Mouse (Mus musculus): Measurements from ENCODE around the gene Serpinb8.

Gene Serpinb8

DNA sequence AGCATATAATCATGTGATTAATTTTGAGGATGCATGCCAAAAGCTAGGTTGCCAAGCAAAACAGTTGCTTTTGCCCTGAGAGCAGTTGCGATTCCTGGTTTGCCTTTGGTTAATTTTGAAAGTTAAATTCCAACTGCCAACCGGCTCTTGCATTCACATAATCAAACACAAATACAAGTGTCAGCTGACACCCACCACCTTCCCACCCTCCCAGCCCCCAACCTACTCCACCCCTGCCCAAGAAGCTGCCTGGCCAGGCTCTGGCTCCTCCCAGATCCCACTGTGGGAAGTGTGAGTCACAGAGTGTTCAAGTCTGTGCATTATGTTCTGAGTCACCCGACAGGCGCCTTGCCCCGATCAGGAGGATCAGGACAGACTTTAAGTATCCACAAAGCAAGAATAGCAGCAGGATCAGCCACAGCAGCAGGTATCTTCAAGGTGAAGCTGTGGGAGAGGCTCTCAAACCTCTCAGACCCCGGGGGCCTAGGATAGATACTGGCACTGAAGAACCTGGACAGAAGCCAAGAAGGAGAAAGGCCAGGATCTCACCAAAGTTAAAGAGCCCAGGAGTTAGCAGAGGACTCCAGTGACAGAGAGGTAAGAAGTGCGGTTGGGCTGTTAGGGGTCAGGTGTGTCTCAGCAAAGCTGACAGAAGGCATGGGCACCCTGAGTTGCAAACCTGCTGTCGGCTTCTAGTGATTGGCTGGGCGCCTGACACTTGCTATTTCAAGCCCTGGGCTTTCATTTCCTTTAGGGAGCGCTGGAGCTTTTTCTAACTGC lies at the start of gene Serpinb8:
TSS of gene Serpinb8 (plus strand) at position 316 of the 780 bp plus-strand sequence.
- peak; percentile 60 to 81 for DNase-seq (ENCODE audit: inconsistent age in 2 of 2, low spot score in 1 of 2)

GRCm38 (mm10) chr1:107559494-107559893 lies 30.3 kb upstream of the Serpinb8 start:
- DNase-seq (ENCODE audit: inconsistent age in 2 of 2, low spot score in 1 of 2), result peak in 1 of 2 experiments; percentile 25

DNA sequence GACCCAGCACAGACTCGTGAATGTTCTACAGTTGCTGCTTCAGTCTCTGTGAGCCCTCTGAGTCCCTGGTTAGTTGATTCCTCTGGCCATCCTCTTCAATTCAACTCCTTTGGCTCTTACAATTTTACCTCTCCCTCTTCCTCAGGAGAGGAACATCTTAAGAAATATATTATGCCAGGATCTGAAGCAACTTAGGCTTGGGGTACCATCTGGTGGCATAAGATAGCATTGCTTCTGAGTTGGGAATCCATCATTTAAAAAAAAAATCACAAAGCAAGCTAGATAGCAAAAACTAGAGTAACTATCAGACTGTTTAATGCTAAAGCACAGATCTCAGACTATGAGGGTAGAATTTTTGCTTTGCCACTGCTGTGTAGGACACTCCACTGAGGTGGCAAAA lies 27.7 kb upstream of the Serpinb8 start:
- no peak for DNase-seq (ENCODE audit: inconsistent age in 2 of 2, low spot score in 1 of 2)

DNA sequence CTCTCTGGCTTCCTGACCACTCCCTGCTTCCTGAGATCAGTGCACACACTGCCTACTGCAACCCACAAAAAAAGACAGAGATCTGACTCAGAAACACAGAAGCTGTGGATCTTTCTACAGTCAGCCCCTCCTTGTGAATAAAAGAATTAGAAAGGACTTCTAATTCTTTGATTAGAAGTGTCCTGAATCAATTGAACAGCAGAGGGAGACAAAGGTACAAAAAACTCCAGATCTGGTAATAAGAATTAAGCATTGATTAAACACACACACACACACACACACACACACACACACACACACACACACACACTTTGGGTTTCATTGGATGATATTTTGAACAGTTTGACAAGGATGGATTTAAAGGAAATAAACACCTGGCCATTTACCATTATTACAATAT lies 24.2 kb upstream of the Serpinb8 start:
- no peak for DNase-seq (ENCODE audit: inconsistent age in 2 of 2, low spot score in 1 of 2)

- DNase-seq (ENCODE audit: inconsistent age in 2 of 2, low spot score in 1 of 2), result no peak
These were observed 13.7 kb upstream of the Serpinb8 start for GRCm38 (mm10) chr1:107576094-107576493.

DNA sequence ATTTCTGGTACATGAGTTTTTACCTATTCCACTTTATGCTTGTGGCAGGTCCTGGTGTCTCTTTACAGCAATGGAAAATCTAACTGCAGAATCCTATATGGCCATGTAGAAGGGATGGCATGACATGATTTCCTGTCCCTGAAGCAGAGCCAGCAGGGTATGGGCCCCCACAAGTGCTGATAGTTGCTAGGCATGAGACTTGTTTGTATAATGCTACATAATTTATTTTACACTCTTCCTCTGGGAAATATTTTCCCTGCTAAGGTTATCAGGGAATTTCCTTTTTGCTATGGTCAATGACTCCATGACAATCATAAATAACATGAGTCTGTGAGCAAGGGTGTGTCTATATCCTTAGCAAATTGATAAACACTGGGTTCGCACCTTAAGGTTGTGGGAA lies 12.3 kb upstream of the Serpinb8 start:
- no peak for DNase-seq (ENCODE audit: inconsistent age in 2 of 2, low spot score in 1 of 2)

DNA sequence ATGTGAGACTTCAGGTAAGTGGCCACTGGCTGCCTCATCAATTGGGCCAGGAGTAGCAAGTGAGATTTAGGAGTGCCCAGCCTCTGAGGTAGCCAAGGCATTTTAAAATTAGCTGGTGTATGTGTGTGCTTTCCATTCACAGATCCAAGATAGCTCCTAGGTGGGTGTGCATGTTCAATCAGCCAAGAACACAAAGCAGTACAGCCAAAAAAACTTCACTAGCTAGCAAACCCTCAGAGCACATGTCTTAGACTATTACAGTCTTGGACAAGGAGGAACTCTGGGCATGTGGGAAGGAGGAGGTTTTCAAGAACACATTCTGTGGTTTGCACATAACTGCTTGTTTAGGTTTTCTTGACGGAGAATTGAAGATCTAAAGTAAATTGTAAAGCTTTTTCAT lies 8.6 kb upstream of the Serpinb8 start:
- DNase-seq (ENCODE audit: inconsistent age in 2 of 2, low spot score in 1 of 2), result no peak

DNA sequence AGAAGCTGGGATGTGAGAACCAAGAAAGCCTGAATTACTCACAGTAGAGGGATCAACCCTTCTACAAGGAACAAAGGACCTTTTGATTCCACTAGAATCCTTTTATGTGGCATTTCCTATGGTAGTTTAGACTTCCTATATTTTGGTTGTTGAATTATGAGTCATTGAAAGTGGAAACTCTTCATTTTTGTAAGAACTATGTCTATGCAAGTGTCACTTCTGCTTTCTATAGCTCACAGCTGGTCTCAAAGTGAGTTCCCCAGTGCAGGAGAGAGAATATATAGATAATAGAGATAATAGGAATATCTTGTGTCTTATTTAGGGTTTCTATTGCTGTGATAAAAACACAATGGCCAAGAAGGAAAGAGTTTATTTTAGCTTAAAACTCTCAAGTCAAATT lies 6.9 kb upstream of the Serpinb8 start:
- DNase-seq (ENCODE audit: inconsistent age in 2 of 2, low spot score in 1 of 2), result no peak

- DNase-seq (ENCODE audit: inconsistent age in 2 of 2, low spot score in 1 of 2), result peak in 1 of 2 experiments; percentile 27
These were observed 5.8 kb upstream of the Serpinb8 start for GRCm38 (mm10) chr1:107583958-107584376.

DNA sequence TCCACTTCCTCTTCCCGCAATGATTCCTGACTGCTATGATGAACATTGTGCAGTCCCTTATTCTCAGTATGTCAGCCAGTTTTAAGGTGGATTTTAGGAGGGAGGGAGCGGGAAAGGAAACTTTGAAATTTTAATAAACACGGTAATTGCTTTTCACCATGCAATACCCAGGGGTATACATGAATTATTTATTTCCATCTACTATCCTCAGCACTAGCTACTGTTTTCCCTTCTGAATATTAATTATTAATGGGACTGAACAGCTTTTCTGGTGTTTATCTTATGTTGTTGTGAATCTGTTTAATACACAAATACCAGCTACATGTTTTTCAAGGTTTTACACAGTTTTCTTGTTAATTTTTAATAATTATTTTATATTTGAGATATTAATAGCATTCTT lies 4.9 kb upstream of the Serpinb8 start:
- no peak for DNase-seq (ENCODE audit: inconsistent age in 2 of 2, low spot score in 1 of 2)

DNA sequence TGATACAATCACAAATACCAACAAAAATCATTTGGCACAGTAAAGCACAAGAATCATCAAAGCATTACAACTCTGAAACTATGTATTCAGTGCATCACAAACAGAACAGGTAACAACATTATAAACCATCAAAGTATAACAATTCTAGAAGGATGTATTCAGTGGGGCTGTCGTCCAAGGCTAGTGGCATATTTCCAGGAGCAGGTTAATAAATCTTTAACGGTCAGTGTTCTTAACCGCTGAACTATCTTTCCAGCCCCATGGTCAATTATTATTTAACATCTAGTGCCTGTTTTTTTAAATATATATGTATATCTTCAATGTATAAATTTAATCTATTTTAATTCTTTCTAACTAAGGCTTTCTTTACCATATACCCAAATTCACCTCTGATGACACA lies 3.6 kb upstream of the Serpinb8 start:
- no peak for DNase-seq (ENCODE audit: inconsistent age in 2 of 2, low spot score in 1 of 2)

DNA sequence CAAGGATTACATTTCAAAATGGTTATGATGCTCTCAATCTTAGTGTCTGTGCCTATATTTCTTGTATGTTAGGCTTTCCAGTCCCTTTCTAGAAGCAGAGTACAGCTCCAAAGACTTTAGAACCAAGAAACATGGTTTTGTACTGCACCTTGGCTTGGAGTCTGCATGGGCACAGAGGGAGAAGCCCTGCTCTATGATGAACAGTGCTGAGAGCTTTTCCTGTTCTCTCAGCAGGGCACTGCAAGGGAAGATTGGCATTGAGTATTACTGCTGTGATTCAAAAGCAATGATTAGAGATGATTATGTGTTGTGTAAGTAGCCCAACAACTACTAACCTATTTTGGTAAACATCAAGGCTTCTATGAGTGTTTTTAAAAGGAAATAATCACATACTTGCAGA lies 1.6 kb upstream of the Serpinb8 start:
- DNase-seq (ENCODE audit: inconsistent age in 2 of 2, low spot score in 1 of 2), result no peak

GRCm38 (mm10) chr1:107588642-107589041 lies 1.2 kb upstream of the Serpinb8 start:
- no peak for DNase-seq (ENCODE audit: inconsistent age in 2 of 2, low spot score in 1 of 2)

DNA sequence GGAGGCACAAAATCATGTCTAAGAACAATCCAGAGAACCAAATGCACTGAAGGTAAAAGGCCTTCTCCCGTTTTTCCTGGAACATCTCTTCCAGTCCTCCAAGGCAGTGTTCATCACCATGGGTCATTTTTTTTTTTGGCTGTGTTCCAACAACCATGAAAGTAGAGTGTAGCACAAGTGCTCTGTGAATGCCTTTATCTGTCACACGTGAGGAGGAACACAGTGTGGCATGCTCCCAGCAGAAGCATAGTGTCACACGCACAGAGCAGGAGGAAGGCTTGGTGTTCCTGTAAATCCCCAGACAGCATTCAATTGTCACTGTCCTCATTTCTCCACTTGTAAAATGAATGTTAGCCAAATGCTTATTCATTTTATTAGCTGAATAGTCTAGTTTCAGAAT lies 2.8 kb downstream of the Serpinb8 start:
- no peak for DNase-seq (ENCODE audit: inconsistent age in 2 of 2, low spot score in 1 of 2)

GRCm38 (mm10) chr1:107593469-107593868 lies 3.7 kb downstream of the Serpinb8 start:
- no peak for DNase-seq (ENCODE audit: inconsistent age in 2 of 2, low spot score in 1 of 2)

DNA sequence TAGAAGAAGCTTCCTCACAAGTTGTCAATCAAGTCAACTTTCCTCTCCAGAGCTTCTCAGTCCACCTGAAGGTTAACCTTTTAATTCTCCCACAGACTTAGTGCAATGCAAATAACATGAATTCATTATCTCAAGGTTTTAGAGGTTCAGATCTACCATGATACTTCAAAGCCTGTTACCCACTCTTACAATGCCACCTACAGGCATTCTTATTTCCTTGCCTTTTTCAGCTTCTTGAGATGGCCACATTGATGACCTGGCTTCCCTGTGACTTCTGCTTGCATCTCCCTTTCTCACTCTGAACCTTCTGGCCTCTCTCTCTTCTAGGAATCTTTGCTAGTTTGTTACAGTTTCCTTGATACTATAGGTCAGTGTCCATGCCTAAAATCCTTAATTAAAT lies 7.1 kb downstream of the Serpinb8 start:
- no peak for DNase-seq (ENCODE audit: inconsistent age in 2 of 2, low spot score in 1 of 2)

- peak in 1 of 2 experiments; percentile 38 for DNase-seq (ENCODE audit: inconsistent age in 2 of 2, low spot score in 1 of 2)
These were observed 8.7 kb downstream of the Serpinb8 start for GRCm38 (mm10) chr1:107598476-107598875.

DNA sequence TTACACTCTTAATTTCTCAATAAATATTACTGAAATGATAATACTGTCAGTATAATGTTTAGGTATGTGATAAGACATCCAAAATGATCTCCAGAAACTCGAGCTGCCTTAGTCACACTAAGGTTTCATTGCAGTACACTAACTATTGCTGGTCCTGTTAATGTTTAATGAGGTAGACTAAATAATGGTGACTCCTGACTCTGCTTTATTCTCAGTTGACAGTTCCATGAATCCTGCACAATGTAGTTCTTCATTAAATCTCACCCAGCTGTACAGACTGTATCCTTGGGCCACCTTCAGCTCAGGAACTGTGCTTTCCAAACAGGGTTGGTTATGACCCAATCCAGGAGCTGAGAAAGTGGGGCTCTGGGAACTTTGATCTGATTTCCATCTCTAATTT lies 19.1 kb downstream of the Serpinb8 start:
- no peak for DNase-seq (ENCODE audit: inconsistent age in 2 of 2, low spot score in 1 of 2)

DNA sequence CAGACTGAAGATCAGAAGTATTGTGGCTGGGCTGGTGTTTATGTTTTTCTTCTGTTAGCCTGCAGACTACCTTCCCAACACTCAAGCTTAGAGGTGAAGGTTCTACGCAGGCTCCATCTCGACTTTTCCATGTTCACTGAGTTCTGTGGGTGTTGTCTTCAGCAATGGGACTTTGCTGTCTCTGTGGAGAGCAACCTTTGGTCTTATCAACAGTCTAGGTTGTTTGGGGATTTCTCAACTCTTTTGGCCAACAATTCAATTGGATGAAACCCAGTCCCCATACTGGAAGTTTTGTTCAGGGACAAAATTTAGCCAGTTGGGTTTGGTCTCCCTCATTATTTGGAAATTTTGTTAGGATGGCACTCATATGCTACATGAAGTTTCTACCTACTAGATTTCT lies 24.3 kb downstream of the Serpinb8 start:
- no peak for DNase-seq (ENCODE audit: inconsistent age in 2 of 2, low spot score in 1 of 2)

- no peak for DNase-seq (ENCODE audit: inconsistent age in 2 of 2, low spot score in 1 of 2)
These were observed 32.2 kb downstream of the Serpinb8 start for GRCm38 (mm10) chr1:107622017-107622416.

DNA sequence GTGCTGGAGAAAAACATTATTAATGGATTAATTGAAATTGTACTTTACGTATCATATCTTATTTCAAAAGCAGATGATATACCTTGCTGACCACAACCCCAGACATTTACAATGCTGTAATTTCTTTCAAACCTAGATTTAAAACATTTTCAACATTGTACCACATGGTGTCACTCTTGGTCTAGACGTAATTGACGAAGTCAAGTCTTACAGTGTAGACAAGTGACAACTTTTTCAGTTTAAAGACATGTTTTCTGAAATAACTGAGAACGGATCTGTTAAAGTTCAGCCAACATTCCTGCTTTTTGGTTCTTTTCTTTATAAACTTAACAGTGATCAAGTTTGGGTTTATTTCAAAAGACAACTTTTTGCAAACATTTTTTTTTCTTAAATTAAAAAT lies 46.1 kb downstream of the Serpinb8 start:
- DNase-seq (ENCODE audit: inconsistent age in 2 of 2, low spot score in 1 of 2), result peak in 1 of 2 experiments; percentile 50

DNA sequence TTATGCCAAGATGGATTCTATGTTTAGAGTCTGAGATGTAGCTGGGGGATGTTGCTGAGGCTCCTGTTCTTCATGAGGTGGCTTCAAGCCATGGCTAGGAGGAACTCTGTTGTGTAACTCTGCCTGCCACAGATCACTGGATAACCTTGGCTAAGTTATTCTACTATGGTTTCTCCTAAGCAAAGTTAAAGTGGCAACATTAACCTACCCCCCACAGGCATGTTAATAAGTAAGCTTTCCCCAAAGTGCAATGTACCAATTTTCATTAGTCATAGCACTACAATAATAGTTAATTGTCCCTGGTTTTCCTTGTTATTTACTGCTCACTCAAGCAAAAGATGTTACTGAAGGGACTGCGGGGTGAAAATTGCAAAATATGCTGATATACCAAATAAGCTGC lies 48.2 kb downstream of the Serpinb8 start:
- no peak for DNase-seq (ENCODE audit: inconsistent age in 2 of 2, low spot score in 1 of 2)

DNA sequence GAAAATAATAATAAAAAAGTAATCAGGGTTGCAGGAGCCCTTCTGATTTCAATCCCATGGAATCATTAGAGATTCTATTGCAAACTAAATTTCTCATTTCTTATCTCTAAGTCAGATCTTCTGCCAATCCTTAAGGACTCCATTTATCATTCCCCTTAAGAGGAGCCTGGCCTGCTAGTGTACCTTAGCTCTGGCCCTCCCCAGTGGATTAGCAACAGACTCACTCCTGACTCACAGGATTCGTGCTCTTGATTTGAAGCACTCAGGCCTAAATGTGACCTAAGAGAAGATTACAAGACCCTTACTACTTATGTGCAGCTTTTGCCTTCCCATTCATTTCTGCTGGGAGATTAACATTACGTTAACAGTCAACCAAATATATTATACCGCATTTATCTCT lies 48.7 kb downstream of the Serpinb8 start:
- DNase-seq (ENCODE audit: inconsistent age in 2 of 2, low spot score in 1 of 2), result no peak
